Mouse (Mus musculus): ENCODE data around the gene Fam131a.

DNA sequence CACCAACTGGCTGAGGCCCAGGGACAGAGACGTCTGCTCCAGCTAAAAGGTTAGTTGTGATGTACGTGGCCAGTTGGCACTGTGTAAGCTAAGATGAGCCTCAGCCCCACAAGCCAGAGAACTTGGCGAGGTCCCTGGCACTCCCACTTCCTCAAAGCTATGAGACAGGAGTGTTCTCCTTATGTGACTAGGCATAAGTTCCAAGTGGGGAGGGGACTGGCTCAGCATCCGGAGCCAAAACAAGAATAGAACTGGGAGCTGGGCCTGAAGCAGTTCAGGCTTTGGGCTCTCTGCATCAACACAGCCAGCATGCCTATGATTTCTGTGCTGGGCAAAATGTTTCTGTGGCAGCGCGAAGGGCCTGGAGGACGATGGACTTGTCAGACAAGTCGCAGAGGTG lies 1.7 kb downstream of the Fam131a start:
- TF ChIP-seq CTCF (IDR thresholded peaks at IDR 0.05; ENCODE audit: insufficient read depth, low read depth, low read length) (no peak), POLR2A (IDR thresholded peaks at IDR 0.05; ENCODE audit: insufficient read depth, low read depth, low read length) (no peak)
